21 mouse cellular contexts compared by ENCODE assay signal in the genomic region with DNA sequence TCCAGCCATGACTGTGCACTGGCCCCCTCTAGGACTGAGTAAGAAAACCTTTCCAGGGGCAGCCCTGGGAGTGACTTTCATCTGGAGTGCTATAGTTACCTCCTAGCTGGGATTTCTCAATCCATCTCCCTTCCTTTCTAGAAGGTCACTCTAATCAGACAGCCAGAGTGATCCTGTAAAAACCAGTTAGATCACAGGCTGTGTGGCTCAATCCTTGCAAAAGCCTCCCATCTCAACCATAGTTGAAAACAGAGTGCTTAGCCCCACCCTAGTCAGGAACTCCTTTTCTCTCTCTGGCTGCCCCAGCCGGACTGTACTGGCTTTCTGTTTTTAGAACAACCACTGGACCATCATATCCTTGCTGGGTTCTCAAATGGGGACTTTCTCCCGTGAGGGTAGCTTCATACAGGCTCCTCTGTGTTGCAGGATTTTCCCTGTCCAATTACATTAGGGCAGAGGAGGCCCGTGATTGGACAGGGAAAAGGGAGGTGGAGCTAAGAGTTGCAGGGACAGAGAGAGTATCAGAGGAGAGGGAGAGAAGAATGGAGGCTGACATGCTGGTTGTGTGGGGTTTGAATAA.
DNase-seq lines count a peak whose midpoint lies in the region; ATAC-seq and TF ChIP-seq lines count a peak whose summit lies in the region.
"Had no signal": no experiment of that assay in that cellular context is flagged by ENCODE, and none has a peak within 500 bp of the region (broad histone marks: within the 10 kb centered on the region; RNA-seq: fewer than 3 reads in every experiment).

No protein-coding gene starts in this region.

- no peak for TF ChIP-seq EP300 in CH12.LX (IDR thresholded peaks at IDR 0.05; ENCODE audit: low read length)

- no peaks in the 10 kb centered on the region for H3K27me3 ChIP-seq in kidney, postnatal 0 days (ENCODE audit: insufficient read depth, low read length)
- H3K27me3 ChIP-seq in CH12.LX (replicated peaks), result no peaks in the 10 kb centered on the region
- H3K27me3 ChIP-seq in limb, embryonic 10.5 days (ENCODE audit: low read depth, poor library complexity, severe bottlenecking), result no peaks in the 10 kb centered on the region
- H3K27me3 ChIP-seq: embryonic facial prominence, embryonic 12.5 days; neural tube, embryonic 12.5 days had no signal

- peaks cover 4% of the 10 kb centered on the region; the same call in 1 of the 2 replicates for H3K4me1 ChIP-seq in kidney, postnatal 0 days (replicated peaks; ENCODE audit: insufficient read depth, low read length)
- H3K4me1 ChIP-seq in CH12.LX (ENCODE audit: control insufficient read depth in 1 of 2, insufficient read depth in 2 of 2), result peaks cover 0 to 7% of the 10 kb centered on the region in 2 experiments; a peak in 2 of 4 replicates
- H3K4me1 ChIP-seq in limb, embryonic 10.5 days, result peaks cover 33% of the 10 kb centered on the region
- H3K4me1 ChIP-seq: neural tube, embryonic 12.5 days had no signal

- H3K4me3 ChIP-seq in kidney, postnatal 0 days (replicated peaks; ENCODE audit: low read depth, low read length), result no peak overlapping the region
- H3K4me3 ChIP-seq in CH12.LX (replicated peaks in 1 of 3; ENCODE audit: low read depth in 2 of 3, low read length in 2 of 3, poor library complexity in 1 of 3), result no peak overlapping the region
- no peak overlapping the region for H3K4me3 ChIP-seq in limb, embryonic 10.5 days
- H3K4me3 ChIP-seq: embryonic facial prominence, embryonic 12.5 days; neural tube, embryonic 12.5 days had no signal

- dilution Hi-C loops in CH12.LX (cut with MboI; ENCODE audit: extremely low pct_ligation_motif_present, extremely low pct_unique_long_range_greater_than_20kb, low sequenced_read_pairs), result no loop called here

- in situ Hi-C loops in CH12.LX (cut with MboI; ENCODE audit: low pct_ligation_motif_present, low pct_unique_long_range_greater_than_20kb, low sequenced_read_pairs), result no loop called here

- TF ChIP-seq RAD21 in CH12.LX (IDR thresholded peaks at IDR 0.05; ENCODE audit: low read depth, low read length), result no peak

- no peak overlapping the region for H3K4me2 ChIP-seq in kidney, postnatal 0 days (ENCODE audit: low read length)
- H3K4me2 ChIP-seq in CH12.LX (ENCODE audit: insufficient read depth, low read depth, poor library complexity, severe bottlenecking), result no peak overlapping the region
- H3K4me2 ChIP-seq: embryonic facial prominence, embryonic 12.5 days; hindbrain, embryonic 14.5 days; midbrain, embryonic 11.5 days; neural tube, embryonic 12.5 days had no signal

- no peaks in the 10 kb centered on the region for H3K79me2 ChIP-seq in CH12.LX (replicated peaks; ENCODE audit: control insufficient read depth, extremely low read depth, insufficient read depth, poor library complexity, severe bottlenecking)

- 35% methylated on average over 3 of the region's 3 CpGs for WGBS in kidney, postnatal 0 days
- 37% methylated on average over 3 of the region's 3 CpGs for WGBS in limb, embryonic 10.5 days

- no peak overlapping the region for H3K27ac ChIP-seq in kidney, postnatal 0 days
- H3K27ac ChIP-seq in CH12.LX (ENCODE audit: insufficient read depth, low read depth), result no peak overlapping the region
- peak overlapping the region; percentile 25; the same call in 1 of the 2 replicates for H3K27ac ChIP-seq in limb, embryonic 10.5 days
- H3K27ac ChIP-seq: embryonic facial prominence, embryonic 12.5 days; hindbrain, embryonic 14.5 days; macrophage; neural tube, embryonic 12.5 days had no signal

- H3K36me3 ChIP-seq in kidney, postnatal 0 days (ENCODE audit: insufficient read depth, low read length), result no peaks in the 10 kb centered on the region
- H3K36me3 ChIP-seq in CH12.LX (replicated peaks in 1 of 2; ENCODE audit: control insufficient read depth in 1 of 2, insufficient read depth in 1 of 2, low read length in 1 of 2), result no peaks in the 10 kb centered on the region
- no peaks in the 10 kb centered on the region for H3K36me3 ChIP-seq in limb, embryonic 10.5 days
- H3K36me3 ChIP-seq: embryonic facial prominence, embryonic 12.5 days; neural tube, embryonic 12.5 days had no signal

- TF ChIP-seq POLR2A in CH12.LX (IDR thresholded peaks at IDR 0.05; ENCODE audit: low read depth, low read length), result no peak

- DNase-seq in kidney, postnatal 0 days (ENCODE audit: low spot score), result no peak
- DNase-seq in kidney, postnatal 4 days, result no peak
- DNase-seq in CH12.LX (ENCODE audit: extremely low read depth) (peak; percentile 20), ES-CJ7 (ENCODE audit: low read depth, low spot score) (peak; percentile 72)
- no peak for DNase-seq in limb, embryonic 10.5 days (ENCODE audit: low spot score)
- DNase-seq in layer of hippocampus, adult 11-12 months (ENCODE audit: low spot score), result no peak
- no peak for DNase-seq in layer of hippocampus, adult 8-10 months (ENCODE audit: low spot score in 2 of 2)
- DNase-seq: adrenal gland, postnatal 10 days; cerebellum, adult 9-11 months; gastrocnemius, postnatal 25 days; heart, postnatal 36 days; kidney, adult 9 months; layer of hippocampus, postnatal 36 days; lung, adult 2 months; right cerebral cortex, postnatal 14 days had no signal

- no peaks in the 10 kb centered on the region for H3K9me3 ChIP-seq in kidney, postnatal 0 days (replicated peaks; ENCODE audit: low read length)
- H3K9me3 ChIP-seq in CH12.LX (replicated peaks; ENCODE audit: low read length), result no peaks in the 10 kb centered on the region
- H3K9me3 ChIP-seq in limb, embryonic 10.5 days (replicated peaks), result no peaks in the 10 kb centered on the region
- H3K9me3 ChIP-seq: embryonic facial prominence, embryonic 12.5 days had no signal

- peak; percentile 61; the same call in 1 of the 2 replicates for ATAC-seq in kidney, postnatal 0 days (replicated peaks; ENCODE audit: low FRiP score, low read depth)
- ATAC-seq: forebrain, embryonic 14.5 days had no signal

- H3K9ac ChIP-seq in kidney, postnatal 0 days (ENCODE audit: low read depth, low read length), result no peak overlapping the region
- no peak overlapping the region for H3K9ac ChIP-seq in CH12.LX (ENCODE audit: insufficient read depth, low read depth)
- H3K9ac ChIP-seq: embryonic facial prominence, embryonic 12.5 days; hindbrain, embryonic 14.5 days; neural tube, embryonic 12.5 days had no signal

- no peak for TF ChIP-seq CTCF in kidney, postnatal 0 days (IDR thresholded peaks at IDR 0.05; ENCODE audit: low read depth)
- TF ChIP-seq CTCF in CH12.LX (conservative IDR thresholded peaks at IDR 0.05 in 1 of 2, IDR thresholded peaks at IDR 0.05 in 1 of 2; ENCODE audit: low read depth in 2 of 2, low read length in 2 of 2), result no peak

TF ChIP-seq in CH12.LX, 34 proteins besides CTCF, POLR2A, EP300 and RAD21:
- TF ChIP-seq TCF12 (IDR thresholded peaks at IDR 0.05; ENCODE audit: low read depth, low read length), result no peak
- TF ChIP-seq CHD2 (IDR thresholded peaks at IDR 0.05; ENCODE audit: low read length), result no peak
- TF ChIP-seq ZMIZ1 (IDR thresholded peaks at IDR 0.05; ENCODE audit: low read depth, low read length), result no peak
- TF ChIP-seq CHD1 (IDR thresholded peaks at IDR 0.05; ENCODE audit: low read depth, low read length), result no peak
- no peak for TF ChIP-seq IRF4 (IDR thresholded peaks at IDR 0.05; ENCODE audit: low read depth, low read length)
- TF ChIP-seq MAFK (IDR thresholded peaks at IDR 0.05; ENCODE audit: insufficient replicate concordance, low read length), result no peak
- TF ChIP-seq GABPA (IDR thresholded peaks at IDR 0.05; ENCODE audit: insufficient replicate concordance, low read depth, low read length), result no peak
- TF ChIP-seq USF1 (IDR thresholded peaks at IDR 0.05; ENCODE audit: low read depth, low read length), result no peak
- TF ChIP-seq POLR2AphosphoS2 (IDR thresholded peaks at IDR 0.05; ENCODE audit: low read depth, low read length), result no peak
TF ChIP-seq in CH12.LX: peak in this region for 0.

Comparison
In these comparisons a context has a peak if more than half of its experiments do, and no peak if none do; other contexts are left out.
1. DNase-seq: peak in CH12.LX (single experiment) and ES-CJ7 (single experiment); none in kidney, postnatal 0 days (single experiment), kidney, postnatal 4 days (0 of 2), limb, embryonic 10.5 days (single experiment), layer of hippocampus, adult 11-12 months (single experiment) and layer of hippocampus, adult 8-10 months (0 of 2).